In the genomic region with DNA sequence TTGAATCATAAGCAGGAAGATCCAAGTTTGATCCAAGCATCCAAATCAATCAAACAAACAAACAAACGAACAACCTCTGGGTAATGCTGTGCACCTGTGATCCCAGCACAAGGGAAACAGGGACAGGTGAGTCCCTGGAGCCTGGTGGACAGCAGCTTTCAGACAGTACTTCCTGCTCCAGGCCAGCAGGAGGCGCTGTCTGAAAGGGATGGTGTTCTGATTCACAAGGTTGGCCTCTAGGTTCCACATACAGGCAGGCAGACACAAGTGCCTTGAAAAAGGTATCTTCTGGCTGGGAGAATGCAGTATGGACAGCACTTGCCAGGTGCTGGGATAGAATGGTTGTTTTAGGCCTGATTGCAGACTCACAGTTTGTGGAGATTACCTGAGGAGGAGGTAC, we compare ENCODE assay signal across 8 mouse cellular contexts. TPM values are rescaled to one million over a fixed set of nuclear protein-coding genes. Genes with fewer than 3 reads are reported as not detected.
DNase-seq lines count a peak whose midpoint lies in the region; ATAC-seq and TF ChIP-seq lines count a peak whose summit lies in the region.

No protein-coding gene starts in this region.

- 13% methylated on average over 2 of the region's 2 CpGs for WGBS in kidney, postnatal 0 days

- H3K4me1 ChIP-seq in kidney, postnatal 0 days (replicated peaks; ENCODE audit: insufficient read depth, low read length) = no peaks in the 10 kb centered on the region

- H3K27me3 ChIP-seq in kidney, postnatal 0 days (ENCODE audit: insufficient read depth, low read length) = no peaks in the 10 kb centered on the region

- no peak overlapping the region for H3K4me2 ChIP-seq in kidney, postnatal 0 days (ENCODE audit: low read length)

- no peak overlapping the region for H3K4me3 ChIP-seq in kidney, postnatal 0 days (replicated peaks; ENCODE audit: low read depth, low read length)

- no peak for ATAC-seq in cerebellum, adult (ENCODE audit: insufficient number of reproducible peaks, low FRiP score, low TSS enrichment)
- no peak for ATAC-seq in kidney, postnatal 0 days (replicated peaks; ENCODE audit: low FRiP score, low read depth)

- no peak overlapping the region for H3K9ac ChIP-seq in kidney, postnatal 0 days (ENCODE audit: low read depth, low read length)

- H3K36me3 ChIP-seq in kidney, postnatal 0 days (ENCODE audit: insufficient read depth, low read length) = no peaks in the 10 kb centered on the region

- peak; percentile 19 to 53 for DNase-seq in cerebellum, postnatal 14 days
- peak; percentile 5 for DNase-seq in right cerebral cortex, adult 18-20 months
- no peak for DNase-seq in right cerebral cortex, postnatal 25 days
- peak; percentile 35 for DNase-seq in embryo, embryonic 11 days
- peak; percentile 50 for DNase-seq in kidney, postnatal 0 days (ENCODE audit: low spot score)
- peak; percentile 78 for DNase-seq in naive thymus-derived CD4-positive, alpha-beta T cell, adult 2 months (ENCODE audit: low read depth)
- peak; percentile 67 for DNase-seq in thymus, postnatal 0 days (ENCODE audit: low spot score)

- peak; percentile 83 for TF ChIP-seq CTCF in kidney, postnatal 0 days (IDR thresholded peaks at IDR 0.05; ENCODE audit: low read depth)

- no peaks in the 10 kb centered on the region for H3K9me3 ChIP-seq in kidney, postnatal 0 days (replicated peaks; ENCODE audit: low read length)

- no peak overlapping the region for H3K27ac ChIP-seq in kidney, postnatal 0 days

RNA-seq across cellular contexts. Expression of a gene that starts 40.3 kb away (rescaled TPM):
- polyA plus RNA-seq in kidney, postnatal 0 days (2015; fragmentation: Nextera tagmentation; extraction: Ambion mirVana) = 88.9 and 90.6 TPM in 2 replicates
- polyA plus RNA-seq in thymus, postnatal 0 days (2015; fragmentation: Nextera tagmentation; extraction: Ambion mirVana) = 94.6 and 95.3 TPM in 2 replicates
